Mouse (Mus musculus) A20 (cell line): ENCODE data around the gene Chrnd.

Experiments used
- DNase-seq: peaks from one replicate; pipeline ENCODE4 v3.0.0-alpha.2; 2011; ENCODE audit warnings: low read depth, low spot score

Gene Chrnd

DNA sequence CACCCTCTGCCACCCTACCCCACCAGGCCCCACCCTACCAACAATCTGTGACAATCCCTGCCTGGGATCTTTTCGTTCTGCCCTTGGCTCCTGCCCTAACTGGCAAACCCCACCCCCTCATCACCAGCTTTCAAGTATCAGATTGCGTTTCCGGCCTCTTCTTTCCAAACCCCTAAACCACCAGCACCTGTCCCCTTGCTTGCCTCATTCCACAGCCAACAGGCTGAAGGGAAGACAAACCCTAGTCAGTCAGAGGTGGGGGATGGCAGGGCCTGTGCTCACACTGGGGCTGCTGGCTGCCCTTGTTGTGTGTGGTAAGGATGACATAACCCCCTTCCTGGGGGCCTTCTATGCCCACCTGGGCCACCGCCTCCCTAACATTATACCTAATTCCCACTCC lies at the start of gene Chrnd:
TSS of gene Chrnd (plus strand) at position 179 of the 400 bp plus-strand sequence.
- no peak for DNase-seq

DNA sequence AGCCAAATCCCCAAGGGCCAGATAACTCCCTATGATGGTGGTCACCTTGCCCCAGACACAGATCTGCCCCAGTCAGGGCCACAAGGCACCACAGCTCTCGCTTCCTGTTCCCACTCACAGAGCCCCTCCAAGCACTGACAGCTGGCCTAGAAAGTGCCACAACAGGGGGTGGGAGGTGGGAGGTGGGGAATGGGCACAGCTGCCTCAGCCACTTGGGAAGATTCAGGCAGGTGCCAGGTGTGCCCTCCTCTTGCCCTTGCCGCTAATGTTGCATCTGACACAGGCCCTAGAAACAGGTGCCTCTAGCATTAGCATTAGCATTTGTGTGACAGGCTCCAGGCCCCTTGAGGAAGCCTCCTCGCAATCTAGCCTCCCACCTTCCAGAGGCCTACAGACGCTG lies 48.9 kb upstream of the Chrnd start:
- peak; percentile 17 for DNase-seq

GRCm38 (mm10) chr1:87142456-87142855 lies 48.0 kb upstream of the Chrnd start:
- no peak for DNase-seq

GRCm38 (mm10) chr1:87143141-87143540 lies 47.3 kb upstream of the Chrnd start:
- no peak for DNase-seq

GRCm38 (mm10) chr1:87149422-87149821 lies 41.0 kb upstream of the Chrnd start:
- DNase-seq, result no peak

- no peak for DNase-seq
These were observed 39.1 kb upstream of the Chrnd start for GRCm38 (mm10) chr1:87151286-87151685.

- DNase-seq, result no peak
These were observed 36.5 kb upstream of the Chrnd start for GRCm38 (mm10) chr1:87153776-87154500.

GRCm38 (mm10) chr1:87154501-87155120 lies 35.8 kb upstream of the Chrnd start:
- DNase-seq, result no peak

DNA sequence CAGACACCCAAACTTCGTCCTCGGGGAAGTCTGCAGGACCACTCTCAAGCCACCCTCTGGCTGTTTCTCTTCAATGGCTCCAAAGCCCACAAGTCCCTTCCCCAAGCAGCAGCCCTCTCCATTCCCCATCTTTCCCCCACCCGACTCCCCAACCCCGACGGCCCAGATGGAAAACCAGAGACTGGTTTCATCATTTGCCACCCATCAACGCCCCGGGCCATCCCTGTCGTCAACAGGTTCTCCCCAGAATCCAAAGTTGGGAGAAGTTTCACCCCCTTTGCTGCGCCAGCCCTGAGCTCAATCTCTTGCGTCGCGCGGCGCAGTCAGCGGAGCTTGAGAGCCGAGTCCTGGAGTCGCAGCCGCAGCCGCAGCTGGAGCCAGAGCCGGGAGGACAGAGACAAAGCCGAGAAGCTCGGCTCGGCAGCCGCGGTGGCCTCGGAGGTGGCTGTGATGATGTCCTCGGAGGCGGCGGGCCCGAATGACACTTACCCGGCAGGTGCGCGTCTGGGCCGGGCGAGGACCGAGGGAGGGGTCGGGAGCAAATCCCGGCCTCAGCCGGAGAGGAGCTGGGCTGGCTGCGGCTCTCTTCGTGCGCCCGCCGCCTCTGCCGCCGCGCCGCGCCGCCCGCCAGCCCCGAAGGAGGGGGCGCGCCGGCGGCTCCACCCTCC lies 34.7 kb upstream of the Chrnd start:
- DNase-seq, result no peak

DNA sequence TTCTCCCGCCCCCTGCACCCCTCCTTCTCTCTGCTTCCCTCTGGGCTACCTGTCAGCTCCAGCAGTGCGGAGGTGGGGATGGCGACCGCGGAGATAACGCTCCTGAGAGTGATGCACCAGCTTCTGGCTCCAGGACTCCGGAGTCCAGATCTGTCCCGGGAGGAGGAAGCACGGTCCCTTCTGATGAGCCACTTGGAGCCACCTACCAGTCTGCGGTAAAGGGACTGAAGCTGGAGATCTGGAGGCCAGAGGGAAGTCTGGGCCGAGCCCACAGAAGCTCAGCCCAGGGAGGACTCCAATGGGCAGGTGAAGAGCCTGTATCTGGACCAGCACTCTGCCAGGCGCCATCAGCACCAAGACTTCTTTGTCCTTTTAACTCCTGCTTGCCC lies 34.2 kb upstream of the Chrnd start, which contains the start of gene Ecel1:
TSS of gene Ecel1 (minus strand) at position 323 of the 389 bp plus-strand sequence.
- DNase-seq, result no peak

- DNase-seq, result no peak
These were observed 31.0 kb upstream of the Chrnd start for GRCm38 (mm10) chr1:87159396-87159795.

GRCm38 (mm10) chr1:87164164-87164795 lies 26.1 kb upstream of the Chrnd start:
- no peak for DNase-seq

DNA sequence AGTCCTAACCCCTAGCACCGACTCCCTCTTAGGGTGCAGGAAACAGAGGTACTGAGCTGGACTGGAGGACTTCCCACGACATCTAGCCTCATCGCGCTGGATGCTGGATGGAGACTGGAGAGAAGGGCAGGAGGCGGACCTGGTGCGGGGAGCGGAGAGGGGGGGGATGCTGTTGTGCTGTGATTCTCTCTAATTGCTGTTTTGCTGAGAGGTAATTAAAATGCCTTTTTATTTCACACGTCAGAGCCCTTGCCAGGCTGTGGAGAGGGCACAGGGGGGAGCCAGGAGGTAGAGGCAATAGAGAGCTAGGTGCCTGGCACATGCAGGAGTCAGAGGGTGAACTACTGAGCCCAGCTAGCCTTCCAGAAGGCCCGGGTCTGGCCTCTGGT lies 25.6 kb upstream of the Chrnd start:
- no peak for DNase-seq

- no peak for DNase-seq
These were observed 19.9 kb upstream of the Chrnd start for GRCm38 (mm10) chr1:87170458-87170857.

DNA sequence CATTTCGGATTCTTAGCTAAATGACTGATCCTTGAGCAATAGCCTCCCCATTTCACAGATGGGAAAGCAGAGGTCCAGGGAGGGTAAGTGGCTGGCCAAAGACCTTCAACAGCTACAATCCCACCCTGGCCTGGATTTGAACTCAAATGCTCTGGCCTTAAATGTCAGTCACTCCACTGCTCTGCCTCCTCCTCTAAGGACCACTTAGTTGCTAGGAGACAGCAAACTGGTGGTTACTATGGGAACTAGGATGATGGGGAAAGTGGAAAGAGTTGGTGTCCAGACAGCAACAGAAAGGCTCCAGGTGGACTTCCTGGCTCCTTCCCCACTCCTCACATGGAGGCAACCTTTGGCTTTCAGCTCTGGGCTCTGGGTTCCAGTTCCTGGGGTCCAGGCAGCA lies 19.1 kb upstream of the Chrnd start:
- DNase-seq, result no peak

DNA sequence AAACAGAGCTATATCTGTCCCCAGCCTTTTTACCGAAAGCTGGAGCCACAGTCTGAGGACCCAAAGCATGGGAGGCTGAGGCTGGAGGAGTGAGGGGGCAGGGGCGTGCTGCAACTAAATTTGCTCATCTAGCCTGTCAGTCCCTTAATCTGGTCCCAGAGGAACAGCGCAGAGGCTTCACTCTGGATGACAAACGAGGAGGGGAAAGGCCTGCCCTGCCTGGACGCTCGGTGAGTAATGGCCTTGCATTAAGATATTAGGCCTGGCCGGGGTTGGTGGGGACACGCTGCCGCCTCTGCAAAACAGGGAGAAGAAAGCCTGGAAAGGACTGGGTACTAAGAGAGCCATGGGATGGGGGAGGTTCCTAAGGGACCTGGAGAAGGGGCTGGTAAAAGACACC lies 18.1 kb upstream of the Chrnd start:
- no peak for DNase-seq

DNA sequence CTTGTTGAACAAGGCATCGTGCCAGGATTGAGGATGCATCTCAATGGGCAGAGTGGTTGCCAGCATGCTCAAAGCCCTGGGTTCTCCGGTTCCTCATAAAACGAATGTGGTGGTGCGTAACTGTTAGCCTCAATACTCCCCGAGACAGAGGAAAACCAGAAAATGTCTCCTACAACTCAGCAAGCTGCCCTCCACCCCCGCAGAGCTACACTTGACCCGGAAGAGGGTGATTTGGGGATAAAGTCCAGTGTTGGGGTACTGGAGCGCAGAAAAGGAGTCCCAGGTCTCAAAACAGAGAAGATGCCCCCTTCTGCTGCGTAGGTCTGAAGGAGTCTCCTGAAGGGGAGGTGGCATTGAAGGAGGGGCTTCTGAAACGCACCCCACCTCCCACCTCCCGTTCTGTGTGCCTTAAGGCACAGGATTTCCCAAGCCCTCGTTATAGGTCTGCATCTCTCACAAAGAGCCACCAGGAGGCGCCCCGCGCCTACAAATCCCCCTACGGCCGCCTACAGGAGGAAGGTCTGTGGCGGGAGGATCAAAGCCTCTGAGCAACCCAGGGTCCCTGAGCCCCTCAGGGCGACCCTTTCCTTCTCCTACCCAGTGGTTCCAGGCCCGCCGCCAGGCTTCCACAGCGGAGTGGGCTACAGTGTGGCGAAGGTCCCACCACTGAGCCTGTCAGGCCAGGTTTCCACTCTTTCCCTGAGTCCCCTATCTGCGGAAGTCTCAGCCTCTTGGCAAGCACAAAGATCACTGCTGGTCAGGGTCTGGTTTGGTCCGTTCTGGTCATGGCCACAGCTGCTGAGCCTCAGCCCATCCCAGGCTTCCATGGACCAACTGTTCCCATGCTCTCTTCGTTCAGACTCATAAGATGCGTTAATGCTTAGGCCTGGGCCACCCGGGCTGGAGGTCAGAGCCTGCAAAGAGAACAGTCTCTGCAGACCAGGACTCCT lies 16.1 kb upstream of the Chrnd start:
- peak; percentile 72 for DNase-seq

- DNase-seq, result no peak
These were observed 14.5 kb upstream of the Chrnd start for GRCm38 (mm10) chr1:87175852-87176292.

GRCm38 (mm10) chr1:87180896-87181295 lies 9.5 kb upstream of the Chrnd start:
- DNase-seq, result no peak

DNA sequence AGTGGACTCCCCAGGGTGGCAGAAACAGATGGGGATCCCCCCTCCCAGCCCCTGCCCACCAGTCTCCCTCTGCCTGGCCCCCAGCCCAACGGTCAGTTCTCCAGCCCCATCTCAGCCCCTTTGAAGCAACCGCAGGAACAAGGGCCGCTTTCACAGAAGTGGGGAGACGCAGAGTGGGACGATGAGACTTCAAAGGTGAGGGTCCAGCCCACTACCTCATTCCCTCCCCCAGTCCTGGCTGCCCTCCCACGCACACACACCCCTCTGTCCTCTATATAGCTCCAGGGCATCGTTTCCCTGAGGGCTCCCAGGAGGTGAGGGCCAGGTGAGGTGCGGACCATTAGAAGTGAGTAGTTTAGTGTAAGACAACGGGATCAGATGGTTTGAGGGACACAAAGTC lies 7.4 kb upstream of the Chrnd start, which contains the start of gene Prss56:
TSS of gene Prss56 (plus strand) at position 301 of the 400 bp plus-strand sequence.
- DNase-seq, result no peak
